Mouse (Mus musculus): ENCODE results near the gene Lhb.
"Not testable (repeated sequence)": the region's sequence is repeated elsewhere in the genome, so short reads cannot be mapped to it uniquely, and the experiment has no call there.

Gene Lhb

DNA sequence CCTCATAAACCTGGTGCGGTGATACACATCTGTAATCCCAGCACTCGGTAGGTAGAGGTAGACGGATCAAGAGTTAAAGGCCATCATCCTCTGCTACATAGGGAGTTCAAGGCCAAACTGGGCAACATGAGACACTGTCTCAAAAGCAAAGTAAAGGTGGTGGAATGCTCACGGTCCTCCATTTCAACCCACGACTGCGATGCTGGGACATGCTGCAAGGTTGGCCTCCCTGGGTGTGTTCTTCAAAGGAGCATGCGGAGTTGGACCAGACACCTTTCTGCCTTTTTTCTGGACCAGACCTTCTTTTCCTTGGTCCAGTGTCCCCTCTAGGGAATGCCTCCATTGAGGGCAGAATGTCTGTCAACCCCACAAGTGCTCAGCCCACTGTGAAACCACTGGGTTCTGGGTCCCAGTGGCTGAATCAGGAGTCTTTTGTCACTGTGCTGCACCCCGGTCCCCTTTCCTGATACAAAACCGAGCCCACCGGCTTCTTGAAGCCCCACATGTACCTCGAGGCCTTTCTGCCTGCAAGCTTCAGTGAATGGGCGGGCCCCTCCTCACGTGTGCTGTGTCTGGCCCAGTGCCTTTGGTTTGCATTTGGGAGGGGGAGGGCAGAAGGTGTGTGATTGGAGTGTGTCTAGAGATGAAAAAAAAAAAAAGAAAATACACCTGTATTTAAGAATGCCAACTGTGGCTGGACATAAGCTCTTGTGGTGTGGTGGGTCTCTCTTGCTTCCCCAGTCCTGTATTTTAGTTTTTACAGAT is 35.5 kb downstream of the Lhb start:
- no peak for DNase-seq (ENCODE audit: low read depth)

- no peak for DNase-seq (ENCODE audit: low read depth)
These were observed 36.1 kb downstream of the Lhb start for GRCm38 (mm10) chr7:45456721-45457203.

DNA sequence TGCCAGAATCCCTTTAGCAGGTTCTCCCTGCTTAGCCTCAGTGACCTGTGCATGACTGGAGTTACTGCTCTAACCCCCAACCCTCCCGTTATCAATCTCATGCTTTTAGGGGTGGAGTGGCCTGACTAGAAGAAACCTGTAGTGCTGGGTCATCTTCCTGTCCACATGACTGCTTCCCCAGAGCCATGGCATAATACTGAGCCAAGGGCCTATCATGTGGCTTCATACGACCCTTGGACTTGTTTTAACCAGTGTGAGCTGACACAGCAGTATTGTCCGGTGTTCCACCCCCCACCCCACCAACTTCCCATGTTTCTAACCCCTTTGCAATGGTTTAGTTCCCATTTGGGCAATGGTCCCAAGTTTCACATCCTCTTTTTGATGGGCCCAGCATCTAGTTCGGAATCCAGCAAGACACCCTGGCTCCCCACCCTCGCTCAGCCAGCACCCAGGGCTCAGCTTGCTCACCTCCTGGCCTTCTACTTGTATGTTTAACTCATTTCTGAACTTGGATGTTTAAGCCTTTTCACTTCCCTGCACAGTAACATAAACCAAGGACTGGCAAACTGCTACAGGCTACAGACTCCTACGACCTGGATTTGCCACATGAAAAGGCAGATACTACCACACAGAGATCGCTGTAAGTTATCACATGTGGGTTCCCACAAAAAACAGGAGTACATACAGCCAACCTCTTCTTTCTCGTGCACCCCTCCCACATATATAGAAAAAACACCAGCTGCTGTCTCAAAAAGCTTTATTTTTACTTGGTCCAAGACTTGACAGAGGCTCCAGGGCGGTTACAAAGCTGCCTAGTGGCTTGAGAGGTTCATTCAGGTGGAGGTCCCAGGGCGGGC is 36.8 kb downstream of the Lhb start:
- no peak for DNase-seq (ENCODE audit: low read depth)

- DNase-seq (ENCODE audit: low read depth), result peak; percentile 91
These were observed 38.3 kb downstream of the Lhb start for GRCm38 (mm10) chr7:45458748-45459563.

DNA sequence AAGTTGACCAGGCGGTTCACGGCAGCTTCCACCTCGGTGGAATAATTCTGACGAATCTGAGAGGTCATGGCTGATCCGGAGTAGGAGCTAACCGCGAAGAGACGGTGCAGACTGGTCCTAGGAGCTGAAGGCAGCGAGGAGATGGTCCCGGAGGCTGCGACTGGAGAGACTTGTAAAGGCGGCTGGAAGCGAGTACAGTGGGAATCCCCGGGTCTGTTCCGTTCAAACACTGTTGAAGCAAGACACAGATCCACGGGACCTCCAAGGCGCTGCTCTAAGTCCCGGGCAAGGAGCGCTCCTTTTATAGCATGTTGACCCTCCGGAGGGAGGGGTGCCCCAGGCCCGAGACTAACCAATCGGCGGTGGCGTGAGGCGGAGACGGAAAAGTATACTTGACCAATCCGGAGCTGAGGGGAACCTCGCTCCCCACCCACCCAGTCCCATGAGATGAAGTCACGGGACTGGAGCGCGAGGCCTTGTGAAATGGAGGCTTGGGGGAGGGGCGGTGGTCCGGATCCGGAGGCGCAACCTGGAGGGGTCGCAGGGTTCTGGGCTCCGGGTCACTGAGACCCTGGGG is 39.0 kb downstream of the Lhb start, which contains the start of gene Ftl1:
Gene Ftl1 (minus strand): TSS at position 321 of the 577 bp plus-strand sequence.
- peak; percentile 97 for DNase-seq (ENCODE audit: low read depth)

GRCm38 (mm10) chr7:45460377-45460776 is 39.8 kb downstream of the Lhb start:
- DNase-seq (ENCODE audit: low read depth), result no peak

- DNase-seq (ENCODE audit: low read depth), result peak; percentile 32
These were observed 40.3 kb downstream of the Lhb start for GRCm38 (mm10) chr7:45460860-45461314.

- no peak for DNase-seq (ENCODE audit: low read depth)
These were observed 40.7 kb downstream of the Lhb start for GRCm38 (mm10) chr7:45461326-45461725.

- DNase-seq (ENCODE audit: low read depth), result no peak
These were observed 41.2 kb downstream of the Lhb start for GRCm38 (mm10) chr7:45461781-45462180.

DNA sequence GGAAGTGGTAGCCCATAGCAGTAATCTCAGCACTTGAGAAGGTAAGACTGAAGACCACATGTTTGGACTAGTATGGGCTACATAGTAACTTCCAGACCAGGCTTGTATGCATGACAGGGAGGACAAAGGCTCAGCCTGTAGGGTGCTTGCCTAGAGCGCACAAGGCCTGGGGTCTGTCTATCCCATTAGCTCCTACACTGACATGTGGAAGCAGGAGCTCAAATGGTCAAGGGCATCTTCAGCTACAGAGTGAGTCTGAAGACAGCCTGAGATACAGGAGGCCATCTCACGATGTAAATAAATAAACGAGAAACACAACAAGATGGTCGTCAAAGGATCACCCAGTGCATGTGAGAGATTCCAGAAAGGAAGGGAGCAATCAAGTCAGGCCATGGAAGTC is 41.7 kb downstream of the Lhb start:
- no peak for DNase-seq (ENCODE audit: low read depth)

DNA sequence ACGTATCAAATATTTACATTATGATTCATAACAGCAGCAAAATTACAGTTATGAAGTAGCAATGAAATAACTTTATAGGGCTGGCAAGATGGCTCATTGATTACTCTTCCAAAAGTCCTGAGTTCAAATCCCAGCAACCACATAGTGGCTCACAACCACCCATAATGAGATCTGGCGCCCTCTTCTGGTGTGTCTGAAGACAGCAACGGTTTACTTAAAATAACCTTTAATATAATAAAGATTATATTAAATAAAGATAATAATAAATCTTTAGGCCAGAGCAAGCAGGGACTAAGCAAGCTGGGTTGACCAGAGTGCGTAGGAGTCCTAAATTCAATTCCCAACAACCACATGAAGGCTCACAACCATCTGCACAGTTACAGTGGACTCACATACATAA is 42.2 kb downstream of the Lhb start:
- DNase-seq (ENCODE audit: low read depth), result not testable (repeated sequence)

GRCm38 (mm10) chr7:45463987-45464778 is 43.6 kb downstream of the Lhb start:
- DNase-seq (ENCODE audit: low read depth), result no peak

DNA sequence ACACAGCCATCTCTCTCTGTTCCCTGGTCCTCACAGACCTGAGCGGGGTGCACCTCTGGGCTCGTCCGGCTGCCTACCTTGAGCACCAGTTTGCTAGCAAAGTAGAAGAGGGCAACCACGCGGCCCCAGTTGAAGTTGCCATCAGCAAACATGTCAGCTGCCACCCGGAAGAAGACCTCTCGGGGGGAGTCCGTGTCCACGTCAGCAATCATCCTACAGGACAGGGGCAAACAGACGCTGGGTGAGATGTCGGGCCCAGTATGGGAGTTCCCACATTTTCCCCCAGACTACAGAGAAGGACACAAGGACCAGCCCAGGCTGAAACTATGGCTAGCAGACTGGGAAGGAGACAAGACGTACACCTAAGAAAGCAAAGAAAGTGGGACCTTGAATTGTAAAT is 44.5 kb downstream of the Lhb start:
- DNase-seq (ENCODE audit: low read depth), result no peak

- no peak for DNase-seq (ENCODE audit: low read depth)
These were observed 44.9 kb downstream of the Lhb start for GRCm38 (mm10) chr7:45465549-45465948.

DNA sequence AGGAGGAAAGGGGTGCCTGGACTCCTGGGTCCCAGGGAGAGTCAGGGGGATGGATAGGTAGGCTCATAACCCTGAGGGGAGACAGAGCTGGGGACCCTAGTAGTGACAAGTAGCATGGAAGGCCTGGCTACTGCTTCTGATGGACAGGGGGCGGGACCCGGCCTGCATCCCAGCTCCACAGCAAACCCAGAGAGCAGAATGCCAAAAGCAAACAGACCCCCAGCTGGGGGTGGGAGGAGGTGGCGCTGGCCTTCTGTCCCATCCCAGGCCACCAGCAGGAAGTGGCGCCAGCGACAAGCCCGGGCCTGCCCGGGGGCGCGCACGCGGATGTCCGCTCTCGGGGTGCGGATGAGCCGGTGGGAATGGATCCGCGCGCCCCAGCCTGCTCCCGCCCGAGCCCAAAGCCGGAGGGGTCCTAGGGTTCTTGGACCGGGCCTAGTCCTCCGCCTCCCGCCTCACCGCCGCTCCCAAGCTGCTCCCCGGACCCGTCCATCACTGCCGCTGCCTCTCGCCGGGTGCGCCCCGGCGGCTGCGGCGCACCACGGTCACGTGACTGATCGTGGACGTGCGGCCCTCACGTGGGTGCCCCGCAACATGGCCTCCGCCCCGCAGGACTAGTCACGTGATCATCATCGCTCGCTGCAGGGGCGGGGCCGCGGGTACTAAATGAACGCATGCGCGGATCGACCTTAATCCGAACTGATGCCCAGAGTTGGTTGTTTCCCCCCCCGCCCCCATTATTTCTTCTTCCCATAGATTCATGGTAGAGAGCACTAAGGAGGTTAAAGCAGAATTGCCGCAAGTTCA is 45.9 kb downstream of the Lhb start, which contains the start of gene Bax:
Gene Bax (minus strand): TSS at position 616 of the 807 bp plus-strand sequence.
- DNase-seq (ENCODE audit: low read depth), result peak; percentile 97

GRCm38 (mm10) chr7:45467090-45467670 is 46.6 kb downstream of the Lhb start:
- no peak for DNase-seq (ENCODE audit: low read depth)

DNA sequence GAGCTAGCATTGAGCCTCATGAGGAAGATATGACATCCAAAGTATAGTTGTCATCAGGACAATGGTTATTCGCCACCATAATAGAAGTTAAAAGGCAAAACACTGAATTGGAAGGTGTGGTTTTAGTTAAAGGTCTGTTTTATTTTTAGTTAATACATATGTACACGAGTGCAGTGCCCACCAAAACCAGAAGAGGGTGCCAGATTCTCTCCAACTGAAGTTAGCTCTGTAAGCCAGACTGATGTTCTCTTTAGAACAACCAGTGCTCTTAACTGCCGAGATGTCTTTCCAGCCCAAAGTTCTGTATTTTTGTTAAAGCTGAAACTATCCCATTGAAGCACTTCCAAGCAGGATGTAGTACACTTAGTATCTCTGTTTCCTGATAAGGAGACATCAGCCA is 50.2 kb downstream of the Lhb start:
- DNase-seq (ENCODE audit: low read depth), result peak; percentile 88

Data from induced T-regulatory cell, adult 2 months (primary cell).